Mouse (Mus musculus): ENCODE results near the gene Tdp2.
"Not testable (repeated sequence)": the region's sequence is repeated elsewhere in the genome, so short reads cannot be mapped to it uniquely, and the experiment has no call there.

The Tdp2 gene

GRCm38 (mm10) chr13:24825587-24825986 is 5.9 kb upstream of the Tdp2 start:
- no peak for DNase-seq

DNA sequence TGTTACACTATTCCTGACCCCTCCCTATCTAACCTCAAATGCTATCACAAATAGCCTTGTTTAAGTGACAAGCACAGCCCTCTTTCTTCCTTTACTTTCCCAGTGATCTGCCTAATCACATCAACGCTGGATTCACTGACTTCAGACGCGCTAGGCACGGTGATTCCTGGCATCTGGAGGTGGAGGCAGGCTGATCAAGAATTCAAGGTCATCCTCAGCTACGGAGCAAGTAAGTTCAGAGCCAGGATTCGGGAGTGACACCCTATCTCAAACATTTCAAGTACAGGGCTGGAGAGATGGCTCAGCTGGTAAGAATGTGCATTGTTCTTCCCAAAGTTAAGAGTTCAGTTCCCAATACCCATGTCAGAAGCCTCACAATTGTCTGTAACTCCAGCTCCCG is 5.4 kb upstream of the Tdp2 start:
- DNase-seq, result no peak

DNA sequence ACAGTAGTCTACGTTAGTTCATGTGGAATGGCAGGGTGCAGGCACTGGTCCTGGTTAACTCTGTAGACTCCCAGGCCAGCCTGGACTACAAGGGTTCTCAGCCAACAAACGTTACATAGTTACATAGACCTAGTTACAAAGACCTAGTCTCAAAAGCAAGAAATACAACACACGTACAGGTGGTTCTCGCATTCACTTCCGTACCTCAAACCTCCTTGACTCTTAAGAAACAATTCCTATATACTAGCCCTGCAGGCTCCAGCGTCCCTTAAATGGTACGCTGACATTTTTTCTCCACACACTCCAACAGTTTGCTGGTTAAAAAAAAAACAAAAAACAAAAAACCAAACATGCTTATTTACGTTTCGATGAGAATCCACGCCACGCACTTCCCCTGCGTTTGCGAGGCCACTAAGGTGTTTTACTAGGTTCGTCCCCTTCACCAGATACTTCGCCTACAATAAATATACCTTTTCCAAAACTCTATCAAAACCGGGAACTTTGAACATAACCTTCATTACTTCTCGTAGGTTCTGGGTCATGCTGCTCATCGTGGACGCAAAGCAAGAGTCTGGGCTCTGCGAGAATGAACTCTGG is 625 bp upstream of the Tdp2 start:
- no peak for DNase-seq

GRCm38 (mm10) chr13:24832131-24832810 is 792 bp downstream of the Tdp2 start:
- no peak for DNase-seq

DNA sequence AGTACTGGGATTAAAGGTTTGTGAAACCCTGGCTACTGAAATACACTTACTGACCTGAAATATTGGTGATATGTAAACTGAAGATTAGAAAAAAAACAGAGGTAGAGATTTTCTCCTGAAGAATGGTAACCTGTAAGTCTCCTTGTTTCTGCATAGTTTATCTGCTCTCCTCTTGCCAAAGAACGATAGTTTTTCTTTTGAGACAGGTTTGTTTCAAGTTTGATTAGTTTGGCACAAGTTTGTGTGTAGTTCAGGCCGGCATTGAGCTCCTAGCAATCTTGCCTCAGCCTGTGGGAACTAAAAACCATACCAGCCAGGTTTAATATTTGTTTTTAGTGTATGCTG is 1.3 kb downstream of the Tdp2 start:
- DNase-seq, result no peak

DNA sequence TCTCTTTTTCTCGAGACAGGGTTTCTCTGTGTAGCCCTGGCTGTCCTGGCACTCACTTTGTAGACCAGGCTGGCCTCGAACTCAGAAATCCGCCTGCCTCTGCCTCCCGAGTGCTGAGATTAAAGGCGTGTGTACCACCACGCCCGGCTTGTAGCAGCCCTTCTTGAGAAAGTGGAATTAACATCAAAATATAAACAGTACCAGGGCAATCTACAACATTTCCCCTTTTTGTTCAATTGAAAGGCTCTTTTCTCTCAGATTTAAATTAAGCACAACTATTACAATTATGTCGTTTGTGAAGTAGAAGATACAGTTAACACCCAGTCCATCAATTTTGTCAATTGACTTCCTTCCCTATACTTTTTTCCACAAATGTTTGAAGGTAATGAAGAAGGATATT is 6.3 kb downstream of the Tdp2 start:
- not testable (repeated sequence) for DNase-seq

- DNase-seq, result no peak
Measured at GRCm38 (mm10) chr13:24839831-24840230, 8.4 kb downstream of the Tdp2 start.

GRCm38 (mm10) chr13:24841702-24842101 is 10.2 kb downstream of the Tdp2 start:
- no peak for DNase-seq

DNA sequence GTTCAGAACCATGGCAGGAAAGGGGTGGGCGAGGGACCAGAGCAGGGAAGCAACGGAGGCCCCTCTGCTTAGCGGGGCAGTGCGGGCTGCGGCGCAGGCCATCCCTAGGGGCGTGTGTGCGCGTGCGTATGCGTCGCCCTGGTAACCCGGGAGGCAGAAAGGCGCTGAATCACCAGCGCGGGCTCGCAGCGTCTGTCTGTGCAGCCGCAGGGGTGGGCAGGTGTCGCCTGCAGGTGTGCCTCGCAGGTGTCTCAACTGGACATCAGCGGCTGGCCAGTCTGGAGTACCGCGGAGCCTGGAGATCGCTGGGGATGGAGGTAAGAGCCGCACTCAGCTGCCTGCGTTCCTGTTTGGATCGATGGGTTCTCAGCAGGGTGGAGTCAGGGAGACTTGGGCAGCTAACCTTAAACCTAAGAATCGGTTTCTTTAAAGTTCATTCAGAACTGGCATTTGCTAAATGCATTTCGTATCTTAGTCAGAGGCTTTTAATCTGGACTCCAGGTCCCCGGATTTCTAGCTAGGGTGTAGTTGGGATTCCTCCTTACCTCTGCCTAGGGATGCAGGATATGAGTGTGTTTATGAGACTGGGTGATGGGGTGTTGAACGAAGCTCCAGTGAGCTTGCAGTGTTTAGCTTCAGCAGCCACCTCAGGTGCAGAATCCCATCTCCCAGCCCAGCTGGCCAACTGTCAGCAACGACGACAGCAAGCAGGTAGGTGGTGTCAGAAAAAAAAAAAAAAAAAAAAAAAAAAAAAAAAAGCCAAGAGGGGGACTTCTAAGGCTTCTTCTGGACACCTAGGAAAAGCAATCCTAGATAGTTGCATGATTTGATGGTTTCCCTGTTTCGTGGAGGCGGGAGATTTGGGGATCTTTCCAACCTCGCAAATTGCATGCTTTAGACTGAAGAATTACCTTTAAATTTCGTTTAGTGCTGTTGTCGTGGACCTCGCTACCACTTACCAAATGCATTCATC is 13.8 kb downstream of the Tdp2 start, which contains the start of gene D130043K22Rik:
D130043K22Rik (plus strand) TSS at position 153 of the 973 bp plus-strand sequence.
- DNase-seq, result peak; percentile 51

- DNase-seq, result no peak
Measured at GRCm38 (mm10) chr13:24849318-24849717, 17.8 kb downstream of the Tdp2 start.

DNA sequence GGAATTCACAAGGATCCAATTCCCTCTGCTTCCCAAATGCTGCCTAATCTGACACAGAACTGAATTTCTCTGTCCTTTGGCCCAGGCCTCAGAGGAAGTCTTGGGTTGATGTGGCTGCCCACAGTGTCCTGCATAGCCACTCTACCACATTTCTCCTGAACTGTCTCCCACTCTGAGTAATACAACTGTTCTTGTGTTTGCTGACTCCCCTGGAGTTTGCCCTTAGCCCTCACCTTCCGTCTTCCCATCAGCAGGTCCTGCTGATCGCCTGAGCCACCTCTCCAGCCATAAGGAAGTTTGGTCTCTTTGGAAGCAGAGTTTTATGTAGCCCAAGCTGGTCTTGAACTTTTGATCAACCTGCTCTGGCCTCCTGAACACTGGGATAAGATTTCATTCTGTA is 20.5 kb downstream of the Tdp2 start:
- DNase-seq, result no peak

GRCm38 (mm10) chr13:24852570-24852969 is 21.1 kb downstream of the Tdp2 start:
- DNase-seq, result no peak

DNA sequence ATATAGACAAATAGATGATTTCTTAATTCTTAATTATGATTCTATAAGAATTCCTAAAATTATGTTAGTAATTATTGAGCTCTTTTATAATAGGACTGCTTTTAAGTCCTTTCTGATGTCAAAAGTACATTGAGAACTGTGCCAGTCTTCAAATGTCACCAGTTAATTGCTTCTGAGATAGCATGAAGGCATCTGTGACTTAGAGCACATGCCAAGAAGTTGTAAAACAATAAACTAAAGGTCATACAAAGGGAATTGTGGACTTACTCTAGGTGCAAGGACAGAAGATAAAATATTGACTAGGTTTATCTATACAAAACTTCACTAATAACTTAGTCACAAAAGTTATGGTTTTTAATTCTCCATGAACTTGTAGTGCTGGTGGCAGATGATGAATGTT is 27.6 kb downstream of the Tdp2 start:
- no peak for DNase-seq

- no peak for DNase-seq
Measured at GRCm38 (mm10) chr13:24861084-24861483, 29.6 kb downstream of the Tdp2 start.

DNA sequence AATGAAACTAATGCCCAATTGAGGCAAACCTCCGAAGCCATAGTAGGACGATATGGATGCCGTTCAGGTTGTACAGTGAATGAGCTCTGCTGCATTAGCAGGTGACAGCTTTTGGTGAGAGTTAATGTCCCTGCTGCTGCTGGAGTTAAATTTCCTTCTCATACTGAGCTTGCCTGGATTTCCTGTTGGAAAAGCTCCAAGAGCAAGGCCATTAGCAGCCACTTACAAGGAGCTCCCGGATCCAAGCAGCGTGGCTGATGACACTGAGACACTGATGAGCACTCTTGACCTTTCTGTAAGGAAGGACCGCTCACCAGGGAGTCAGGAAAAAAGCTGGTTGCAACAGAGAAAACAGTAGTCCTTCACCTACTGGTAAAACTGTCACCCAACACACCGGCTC is 30.5 kb downstream of the Tdp2 start:
- no peak for DNase-seq

GRCm38 (mm10) chr13:24862520-24862919 is 31.0 kb downstream of the Tdp2 start:
- peak; percentile 17 for DNase-seq

GRCm38 (mm10) chr13:24866430-24867402 is 35.2 kb downstream of the Tdp2 start:
- DNase-seq, result no peak

DNA sequence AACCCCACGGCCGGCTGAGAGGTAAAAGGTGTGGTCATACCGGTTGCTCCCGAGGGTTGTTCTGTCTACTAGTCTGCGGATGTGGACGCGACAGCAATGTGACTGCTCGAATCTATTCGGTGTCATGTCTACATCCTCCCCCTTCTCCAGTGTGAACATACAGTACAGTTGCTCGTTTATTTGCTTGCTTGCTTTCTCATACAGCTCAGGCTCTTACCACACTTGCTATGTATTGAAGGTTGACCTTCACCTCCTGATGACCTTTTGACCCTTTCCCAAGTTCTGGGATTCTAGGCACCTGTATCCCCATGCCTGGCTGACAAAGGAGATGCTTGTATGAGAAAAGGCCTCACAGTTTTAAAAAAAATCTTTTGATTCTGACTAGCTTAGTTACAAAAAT is 36.3 kb downstream of the Tdp2 start:
- DNase-seq, result no peak

- DNase-seq, result no peak
Measured at GRCm38 (mm10) chr13:24868233-24868632, 36.8 kb downstream of the Tdp2 start.

GRCm38 (mm10) chr13:24879359-24880040 is 48.0 kb downstream of the Tdp2 start:
- no peak for DNase-seq

DNA sequence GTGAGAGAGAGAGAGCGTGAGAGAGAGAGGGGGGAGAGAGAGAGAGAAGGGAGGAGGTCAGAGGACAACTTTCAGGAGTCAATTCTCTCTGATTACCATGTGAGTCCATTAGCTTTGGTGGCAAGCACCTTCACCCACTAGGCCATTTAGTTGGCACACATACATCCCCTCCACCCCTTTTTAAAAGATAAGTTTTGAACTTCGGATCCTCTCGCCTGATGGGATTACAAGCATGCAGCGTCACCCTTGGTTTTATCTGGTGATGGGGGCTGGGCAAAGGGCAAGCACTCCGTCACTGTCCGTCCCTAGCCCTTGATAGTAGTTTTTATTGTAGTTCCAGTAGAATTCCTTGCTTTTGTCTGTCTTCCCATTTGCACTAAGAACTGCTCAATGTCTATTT is 48.7 kb downstream of the Tdp2 start:
- DNase-seq, result no peak

DNA sequence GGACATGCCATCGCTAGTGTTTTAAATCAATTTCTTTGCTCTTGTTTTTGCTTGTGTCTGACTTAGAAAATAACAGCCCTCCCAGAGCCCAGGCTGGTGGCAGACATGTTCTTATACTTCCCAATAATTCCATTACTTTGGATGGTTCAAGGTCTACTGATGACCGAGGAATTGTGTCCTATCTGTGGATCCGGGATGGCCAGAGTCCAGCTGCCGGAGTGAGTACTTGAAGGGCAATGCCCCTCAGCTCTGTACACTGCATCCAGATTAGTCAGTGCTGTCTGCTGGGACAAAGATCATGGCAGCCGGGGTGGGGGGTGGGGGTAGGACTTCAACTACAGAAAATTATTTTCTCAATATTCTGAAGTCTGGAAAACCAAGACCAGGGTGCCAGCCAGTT is 49.2 kb downstream of the Tdp2 start:
- DNase-seq, result no peak

Data from layer of hippocampus, adult 9-11 months (tissue).